Mouse (Mus musculus) erythroblast, embryonic 14.5 days (primary cell): ENCODE results near the gene Emx1.

Experiments used
- GATA1 ChIP-seq: IDR thresholded peaks from 2 replicates; pipeline ENCODE4 v1.6.1; 2012; ENCODE audit warnings: low read length, inconsistent platforms, mixed read lengths
- TAL1 ChIP-seq: IDR thresholded peaks from 3 replicates; pipeline ENCODE4 v1.6.1; 2012; ENCODE audit warnings: low read length, inconsistent platforms, mixed read lengths

DNA sequence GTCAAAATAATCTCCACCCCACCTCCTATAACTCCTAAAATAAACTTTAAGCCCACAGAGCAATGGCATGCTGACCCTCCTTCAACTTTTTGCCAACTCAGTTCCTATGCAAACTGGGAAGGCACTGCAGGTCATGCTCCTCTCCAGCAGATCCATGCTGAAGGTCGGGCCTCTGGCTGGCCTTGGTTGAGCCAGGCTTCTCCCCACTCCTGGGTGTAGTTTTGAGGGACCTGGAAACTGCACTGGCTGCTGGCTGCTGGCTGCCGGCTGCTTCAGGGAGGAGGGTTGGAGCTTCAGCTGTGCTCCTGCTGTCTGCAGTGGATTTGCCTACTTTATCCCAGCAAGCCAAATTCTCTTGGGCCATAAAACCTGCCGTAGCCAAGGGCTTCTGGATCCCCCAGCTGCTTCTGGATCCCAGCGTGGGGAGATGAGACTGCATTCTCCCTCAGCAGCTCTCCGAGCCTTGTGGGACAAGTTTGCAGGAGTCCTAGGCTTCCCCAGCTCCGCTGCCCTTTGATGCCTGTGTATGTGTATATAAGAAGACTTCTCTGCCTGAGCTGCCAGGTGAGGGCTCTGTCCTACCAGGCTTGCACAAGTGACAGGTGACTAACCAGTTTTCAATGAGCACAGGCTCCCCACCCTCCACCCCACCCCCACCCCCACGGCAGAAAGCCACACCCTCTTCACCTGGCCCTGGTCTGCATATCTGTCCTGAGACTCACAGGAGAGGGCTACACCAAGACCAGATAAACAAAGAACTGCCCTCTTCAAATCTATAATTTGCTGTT, 45.8 kb downstream of the Emx1 start:
- TF ChIP-seq GATA1 (no peak), TAL1 (no peak)
